Mouse (Mus musculus) gastrocnemius, postnatal 10 days (tissue): ENCODE data around the gene Nabp1. TPM values are rescaled to one million over a fixed set of nuclear protein-coding genes. Genes with fewer than 3 reads are reported as not detected.
A peak's percentile ranks its signal among the peaks of the same experiment; 100 is the strongest.
"Not testable (repeated sequence)": the region's sequence is repeated elsewhere in the genome, so short reads cannot be mapped to it uniquely, and the experiment has no call there.

Experiments
- DNase-seq: peaks from one replicate; pipeline ENCODE4 v3.0.0; 2021; ENCODE audit warnings: mixed read lengths
- total RNA-seq, 2 experiments: library from RNA; stranded (reverse); gene quantifications; 2 replicates each; pipeline ENCODE4 v1.2.3; 2021

The Nabp1 gene
- total RNA-seq, 2 experiments from 2014 or later, result 13.3 to 13.9 TPM

DNA sequence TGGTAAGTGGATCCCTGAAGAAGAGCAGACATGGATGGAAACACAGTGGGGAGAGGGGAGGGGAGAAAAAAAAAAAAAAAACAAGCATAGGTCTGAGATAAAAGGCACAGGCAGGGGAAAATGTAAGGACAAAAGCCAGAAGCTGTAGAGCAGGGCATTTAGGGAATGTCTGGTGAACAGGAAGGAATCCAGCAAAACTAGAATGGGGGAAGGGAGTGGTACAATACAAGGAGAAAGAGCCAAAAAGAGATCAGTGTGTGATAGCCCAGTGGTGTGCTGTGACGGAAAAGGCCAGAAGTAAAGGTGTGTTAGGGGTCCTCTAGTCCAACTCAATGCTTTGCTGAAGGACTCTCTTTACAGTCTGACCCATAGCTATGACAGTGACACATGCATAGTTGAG is 8.1 kb upstream of the Nabp1 start:
- DNase-seq, result no peak

- no peak for DNase-seq
Observed at GRCm38 (mm10) chr1:51480386-51480785, 2.2 kb upstream of the Nabp1 start.

DNA sequence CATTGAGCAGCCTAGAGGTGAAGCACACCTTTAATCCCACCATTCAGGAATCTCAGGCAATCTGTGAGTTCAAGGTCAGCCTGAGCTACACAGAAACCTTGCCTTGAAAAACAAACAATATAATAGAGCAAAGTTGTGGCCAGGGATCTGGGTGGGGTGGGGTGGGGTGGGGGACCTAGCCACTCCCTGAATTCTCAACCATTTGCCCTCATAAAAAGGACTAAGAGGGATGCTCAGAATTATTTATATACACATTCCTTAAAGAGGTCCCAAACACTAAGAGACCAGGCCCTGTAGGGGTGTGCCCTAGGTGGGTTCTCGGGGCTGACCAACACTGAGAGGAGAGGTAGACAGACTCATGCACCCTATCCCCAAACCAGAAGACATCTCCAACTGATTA is 1.5 kb upstream of the Nabp1 start:
- no peak for DNase-seq

GRCm38 (mm10) chr1:51479027-51479329 is 753 bp upstream of the Nabp1 start:
- DNase-seq, result no peak

GRCm38 (mm10) chr1:51477656-51478081 is 556 bp downstream of the Nabp1 start:
- DNase-seq, result peak; percentile 26

GRCm38 (mm10) chr1:51476405-51476804 is 1.8 kb downstream of the Nabp1 start:
- no peak for DNase-seq

DNA sequence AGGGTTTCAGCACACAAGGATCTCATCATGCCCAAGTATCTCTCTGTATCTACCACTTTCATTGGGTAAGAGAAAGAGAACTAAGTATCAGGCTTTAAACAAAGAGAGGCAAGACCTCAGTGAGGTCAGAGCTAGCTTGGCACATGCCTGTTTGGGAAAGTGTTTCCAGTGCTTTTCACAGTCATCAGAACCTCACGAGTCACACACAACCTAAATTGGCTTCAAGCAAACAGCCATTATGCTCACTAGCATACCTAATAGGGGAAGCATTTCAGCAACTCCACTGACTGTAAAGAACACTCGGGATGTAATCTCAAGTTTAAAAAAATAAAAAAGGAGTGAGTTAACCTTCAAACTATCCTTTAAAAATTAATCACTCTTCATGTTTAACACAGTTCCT is 10.1 kb downstream of the Nabp1 start:
- DNase-seq, result no peak

- no peak for DNase-seq
Observed at GRCm38 (mm10) chr1:51467181-51467580, 11.0 kb downstream of the Nabp1 start.

GRCm38 (mm10) chr1:51466385-51466784 is 11.8 kb downstream of the Nabp1 start:
- DNase-seq, result no peak

DNA sequence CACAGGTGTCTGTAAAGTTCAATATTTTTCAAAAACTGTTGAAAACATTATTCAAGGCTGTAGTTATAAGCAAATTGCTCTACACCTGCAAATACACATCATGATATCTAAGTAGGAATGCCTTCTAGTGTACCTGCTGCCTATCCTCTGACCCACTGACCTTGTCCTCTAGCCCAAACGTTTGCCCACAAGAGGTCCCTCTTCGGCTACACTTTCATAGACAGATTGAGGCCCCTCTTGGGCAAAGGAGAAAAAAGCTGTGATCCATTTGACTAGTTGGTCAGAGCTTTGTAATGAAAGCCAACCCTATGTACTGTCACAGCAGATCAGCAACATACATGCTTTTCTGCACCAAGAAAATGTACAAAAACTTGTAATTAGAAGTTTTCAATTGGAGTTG is 12.9 kb downstream of the Nabp1 start:
- DNase-seq, result no peak

DNA sequence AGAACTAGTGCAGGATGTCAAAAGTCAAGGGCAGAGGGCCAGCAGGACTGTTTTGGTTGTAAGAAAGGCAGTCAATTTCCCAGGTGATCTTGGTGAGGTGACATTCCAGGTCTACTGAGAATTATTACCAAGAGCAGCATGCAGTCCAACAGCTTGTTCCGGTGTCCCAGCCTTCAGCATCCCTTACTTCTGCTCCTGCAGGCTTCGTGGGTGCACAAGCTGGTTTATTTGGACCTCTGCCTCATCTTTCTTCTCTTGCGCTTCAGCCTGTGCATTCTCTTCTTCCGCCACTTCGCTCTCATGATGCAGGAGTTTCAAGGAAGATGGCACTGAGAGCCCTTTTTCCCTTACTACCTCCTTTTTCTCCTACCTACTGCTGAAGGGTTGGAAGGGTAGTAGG is 15.2 kb downstream of the Nabp1 start:
- no peak for DNase-seq

GRCm38 (mm10) chr1:51458731-51459450 is 19.3 kb downstream of the Nabp1 start:
- peak; percentile 21 for DNase-seq

GRCm38 (mm10) chr1:51458089-51458488 is 20.1 kb downstream of the Nabp1 start:
- DNase-seq, result no peak

GRCm38 (mm10) chr1:51457249-51457648 is 21.0 kb downstream of the Nabp1 start:
- DNase-seq, result no peak

DNA sequence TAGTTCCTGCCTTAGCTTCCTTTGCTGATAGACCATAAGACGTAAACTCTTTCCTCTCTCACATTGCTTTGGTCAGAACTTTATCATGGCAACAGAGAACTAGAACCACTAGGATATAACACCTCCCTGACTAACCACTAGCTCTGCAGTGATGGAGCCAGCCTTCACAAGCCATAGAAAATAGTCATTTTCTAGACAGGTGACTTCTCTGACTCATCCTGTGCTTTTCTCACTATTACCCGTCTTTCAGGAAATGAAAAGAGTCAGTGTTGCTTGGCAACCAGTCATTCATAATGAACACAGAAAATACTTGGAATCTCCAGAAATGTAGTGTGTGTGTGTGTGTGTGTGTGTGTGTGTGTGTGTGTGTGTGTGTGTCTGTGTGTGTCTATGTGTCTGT is 29.4 kb downstream of the Nabp1 start:
- no peak for DNase-seq

GRCm38 (mm10) chr1:51445854-51446460 is 32.3 kb downstream of the Nabp1 start:
- no peak for DNase-seq

DNA sequence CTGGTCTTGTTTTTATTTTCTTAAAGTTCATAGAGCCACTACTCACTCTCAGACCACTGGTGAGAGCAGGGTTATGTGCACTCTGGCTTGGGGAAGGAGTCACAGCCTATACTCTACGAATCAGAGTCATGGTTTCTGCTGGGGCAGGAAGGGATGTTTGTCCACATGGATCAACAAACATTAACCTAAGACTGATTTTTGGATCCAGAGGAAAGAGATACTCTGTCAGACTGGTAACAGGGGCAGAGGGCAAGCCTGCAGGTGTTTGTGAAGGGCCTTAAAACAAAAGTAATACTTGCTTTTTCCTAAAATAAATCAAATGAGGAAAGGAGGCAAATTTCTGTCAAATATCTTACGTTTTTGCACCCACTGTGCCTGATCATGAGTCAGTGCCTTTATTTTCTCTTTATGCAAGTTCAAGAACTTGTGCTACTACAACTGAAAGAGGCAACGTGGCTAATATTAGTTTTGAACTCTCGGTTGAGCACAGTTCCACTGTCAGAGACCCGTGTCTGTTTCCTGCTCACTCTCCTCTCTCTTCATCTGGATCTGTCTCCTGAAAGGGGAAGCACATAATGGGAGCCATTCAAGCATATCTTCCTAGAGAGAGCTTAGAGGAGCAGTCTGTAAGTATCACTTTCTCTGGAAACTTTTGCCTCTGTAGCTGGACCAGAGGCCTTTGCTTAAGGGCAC is 32.9 kb downstream of the Nabp1 start:
- DNase-seq, result no peak

GRCm38 (mm10) chr1:51429775-51430174 is 48.5 kb downstream of the Nabp1 start:
- DNase-seq, result no peak

- DNase-seq, result no peak
Observed at GRCm38 (mm10) chr1:51426298-51426697, 51.9 kb downstream of the Nabp1 start.

DNA sequence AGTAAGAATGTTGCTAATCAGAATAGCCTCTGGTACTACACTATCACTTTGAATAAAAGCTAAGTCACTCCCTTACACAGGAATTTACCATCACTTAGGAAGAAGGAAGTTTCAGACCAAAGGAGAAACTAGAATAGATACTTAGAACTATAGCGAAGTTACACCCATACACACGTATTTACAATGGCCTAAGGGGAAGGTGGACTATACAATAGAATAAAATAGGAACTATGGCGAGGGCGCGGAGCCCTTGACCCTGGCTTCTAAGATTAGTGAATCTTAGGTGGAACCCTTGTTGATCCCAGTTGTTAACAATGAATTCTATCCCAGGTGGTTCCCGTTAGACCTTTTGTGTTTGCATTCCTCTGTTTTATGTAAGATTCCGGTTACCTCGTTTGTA is 57.2 kb downstream of the Nabp1 start:
- DNase-seq, result not testable (repeated sequence)

GRCm38 (mm10) chr1:51418753-51419152 is 59.5 kb downstream of the Nabp1 start:
- DNase-seq, result no peak
